Mouse (Mus musculus) midbrain, postnatal 0 days (tissue): Measurements from ENCODE around the gene Pom121l2. TPM values are rescaled to one million over a fixed set of nuclear protein-coding genes. Genes with fewer than 3 reads are reported as not detected.

ENCODE experiments used
- ATAC-seq: fragments of 200-750 bp; cut with Nextera tagmentation; 2 replicates; pipeline ENCODE4 v1.8.0; 2017; ENCODE audit warnings: moderate number of reproducible peaks, mild to moderate bottlenecking, moderate TSS enrichment, moderate library complexity; ENCODE audit not compliant: low FRiP score
- DNase-seq: peaks from one replicate; pipeline ENCODE4 v3.0.0-alpha.2; 2015; ENCODE audit warnings: low spot score
- H3K27ac ChIP-seq: fragments of 300-500 bp; sonication (generic); 2 replicates; pipeline ENCODE4 v1.5.1; 2014; ENCODE audit warnings: low read depth, mild to moderate bottlenecking, low read length, mixed read lengths
- H3K27me3 ChIP-seq: fragments of 300-500 bp; sonication (generic); 2 replicates; pipeline ENCODE4 v1.6.1; 2014; ENCODE audit warnings: low read length, control low read depth, mixed read lengths; ENCODE audit not compliant: insufficient read depth
- H3K36me3 ChIP-seq: fragments of 300-500 bp; sonication (generic); 2 replicates; pipeline ENCODE4 v1.6.1; 2014; ENCODE audit warnings: low read length, control low read depth, mixed read lengths; ENCODE audit not compliant: insufficient read depth
- H3K4me1 ChIP-seq: fragments of 300-500 bp; sonication (generic); 2 replicates; pipeline ENCODE4 v1.6.1; 2014; ENCODE audit warnings: mild to moderate bottlenecking, control low read depth, antibody characterized with exemption, low read length, mixed read lengths; ENCODE audit not compliant: insufficient read depth
- H3K4me2 ChIP-seq: fragments of 300-500 bp; sonication (generic); 2 replicates; pipeline ENCODE4 v1.6.1; 2014; ENCODE audit warnings: low read depth, mild to moderate bottlenecking, low read length, mixed read lengths; ENCODE audit not compliant: poor library complexity, severe bottlenecking
- H3K4me3 ChIP-seq: fragments of 300-500 bp; sonication (generic); 2 replicates; pipeline ENCODE4 v1.5.1; 2014; ENCODE audit warnings: low read depth, mild to moderate bottlenecking, low read length, moderate library complexity
- H3K9ac ChIP-seq: fragments of 300-500 bp; sonication (generic); replicated peaks from 2 replicates; pipeline ENCODE4 v1.6.1; 2014; ENCODE audit warnings: mild to moderate bottlenecking, low read length, moderate library complexity, mixed read lengths; ENCODE audit not compliant: poor library complexity, severe bottlenecking
- H3K9me3 ChIP-seq: fragments of 300-500 bp; sonication (generic); 2 replicates; pipeline ENCODE4 v1.6.1; 2016; ENCODE audit warnings: low read length, control low read depth
- CTCF ChIP-seq: IDR thresholded peaks from 2 replicates; pipeline ENCODE4 v1.5.1; 2016; ENCODE audit warnings: antibody characterized with exemption, mild to moderate bottlenecking
- WGBS: fragments of 180-500 bp; shearing (Covaris S2); extraction: QIAGEN DNeasy Blood & Tissue Kit; methylation state at CpG from one replicate; pipeline ENCODE4 v1.1.7; 2014; 5-methylcytosine and 5-hydroxymethylcytosine counted together
- polyA plus RNA-seq: library from polyadenylated mRNA; unstranded; fragments of >200 nt; fragmentation: Nextera tagmentation; extraction: Ambion mirVana; gene quantifications from 2 replicates; pipeline ENCODE4 v1.2.1, GENCODE M21; 2015
- total RNA-seq: library from RNA; depleted of rRNA; stranded (reverse); fragments of >200 nt; gene quantifications from 2 replicates; pipeline ENCODE4 v1.2.3, GENCODE M21; 2014

Pom121l2 gene
- total and polyA plus RNA-seq, 2 experiments from 2014 or later = 0.05 TPM; not detected in 1

DNA sequence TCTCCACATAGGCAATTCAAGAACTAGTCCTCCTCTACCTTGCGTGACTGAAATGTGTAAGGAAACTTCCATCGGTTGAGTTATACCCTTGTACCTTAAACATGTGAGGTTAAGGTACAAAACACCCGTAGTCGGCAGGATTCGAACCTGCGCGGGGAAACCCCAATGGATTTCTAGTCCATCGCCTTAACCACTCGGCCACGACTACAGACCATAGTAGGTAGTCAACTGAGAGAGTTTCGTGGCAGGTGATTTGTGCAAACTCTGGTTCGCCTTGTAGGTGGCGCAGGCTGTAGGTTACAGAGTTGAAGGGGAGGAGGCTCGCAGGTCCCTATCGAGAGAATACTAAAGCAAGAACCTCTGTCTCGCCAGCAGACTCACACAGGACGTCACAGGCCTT is 44.0 kb upstream of the Pom121l2 start:
- Histone ChIP-seq H3K27ac (no peak overlapping the region), H3K36me3 (no peaks in the 10 kb centered on the region), H3K4me1 (no peaks in the 10 kb centered on the region), H3K9me3 (no peaks in the 10 kb centered on the region), H3K4me3 (0 out of 2 replicates have a peak overlapping the region, but pooled peaks have one; percentile 3), H3K27me3 (peaks cover 2% of the 10 kb centered on the region; the same call in 1 of the 2 replicates), H3K4me2 (0 out of 2 replicates have a peak overlapping the region, but pooled peaks have one; percentile 0), H3K9ac (no peak overlapping the region)
- 7% methylated on average over 17 of the region's 17 CpGs for WGBS
- ATAC-seq (no peak), DNase-seq (peak; percentile 22)
- no peak for TF ChIP-seq CTCF

- H3K4me1 ChIP-seq = no peaks in the 10 kb centered on the region
- ATAC-seq (peak; percentile 59), DNase-seq (peak; percentile 95)
- H3K4me3 ChIP-seq = peak overlapping the region; percentile 45
- 0% methylated on average over 19 of the region's 19 CpGs for WGBS
- H3K9me3 ChIP-seq = no peaks in the 10 kb centered on the region
- H3K36me3 ChIP-seq = no peaks in the 10 kb centered on the region
- H3K4me2 ChIP-seq = peak overlapping the region; percentile 56
- no peak for TF ChIP-seq CTCF
- H3K27ac ChIP-seq = no peak overlapping the region
- peaks cover 2% of the 10 kb centered on the region; the same call in 1 of the 2 replicates for H3K27me3 ChIP-seq
- H3K9ac ChIP-seq = peak overlapping the region; percentile 36; the same call in 1 of the 2 replicates
These were observed 40.8 kb upstream of the Pom121l2 start for GRCm38 (mm10) chr13:21940213-21940612.

GRCm38 (mm10) chr13:21940811-21941321 is 40.1 kb upstream of the Pom121l2 start:
- peak; percentile 79 for DNase-seq
- WGBS = under 1% methylated on average over 16 of the region's 16 CpGs
- Histone ChIP-seq H3K4me2 (peak overlapping the region; percentile 56), H3K9me3 (no peaks in the 10 kb centered on the region), H3K27ac (no peak overlapping the region), H3K4me1 (no peaks in the 10 kb centered on the region), H3K4me3 (peak overlapping the region; percentile 45), H3K36me3 (no peaks in the 10 kb centered on the region), H3K9ac (peak overlapping the region; percentile 50), H3K27me3 (peaks cover 2% of the 10 kb centered on the region; the same call in 1 of the 2 replicates)
- no peak for TF ChIP-seq CTCF
- peak; percentile 60 for ATAC-seq

DNA sequence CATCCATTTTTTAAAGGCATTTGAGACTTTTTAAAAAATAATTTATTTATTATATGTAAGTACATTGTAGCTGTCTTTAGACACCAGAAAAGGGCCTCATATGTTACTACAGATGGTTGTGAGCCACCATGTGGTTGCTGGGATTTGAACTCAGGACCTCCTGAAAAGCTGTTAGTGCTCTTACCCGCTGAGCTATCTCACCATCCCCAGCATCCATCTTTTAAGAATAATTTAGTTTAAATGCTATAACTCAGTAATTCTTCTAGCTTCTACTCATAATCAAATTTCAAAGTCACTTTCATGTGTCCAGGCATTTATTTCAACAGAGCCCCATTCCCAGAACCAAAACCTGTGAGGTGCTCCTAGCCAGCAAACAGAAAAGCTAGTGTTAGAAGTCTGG is 37.4 kb upstream of the Pom121l2 start:
- no peak for TF ChIP-seq CTCF
- ATAC-seq (no peak), DNase-seq (no peak)
- no peak overlapping the region for H3K27ac ChIP-seq
- no peaks in the 10 kb centered on the region for H3K9me3 ChIP-seq
- H3K27me3 ChIP-seq = no peaks in the 10 kb centered on the region
- no peaks in the 10 kb centered on the region for H3K4me1 ChIP-seq
- no peak overlapping the region for H3K9ac ChIP-seq
- H3K4me2 ChIP-seq = no peak overlapping the region
- no peaks in the 10 kb centered on the region for H3K36me3 ChIP-seq
- WGBS = 70% methylated on average over 1 of the region's 1 CpGs
- H3K4me3 ChIP-seq = no peak overlapping the region

DNA sequence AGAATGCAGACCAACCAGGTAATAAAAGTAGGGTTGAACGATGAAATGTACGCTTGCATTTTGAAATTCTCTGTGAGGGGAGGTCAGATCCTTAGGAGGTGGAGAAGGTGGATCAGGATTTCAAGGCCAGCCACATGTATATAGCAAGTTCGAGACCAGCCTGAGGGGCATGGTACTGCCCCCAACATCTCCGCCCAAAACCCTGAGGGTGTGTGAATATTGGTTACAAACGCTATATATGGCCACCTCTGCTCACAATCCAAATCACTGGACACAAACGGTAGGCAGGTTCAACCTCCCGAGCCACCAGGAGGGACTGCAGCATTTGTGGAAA is 36.4 kb upstream of the Pom121l2 start:
- no peak for TF ChIP-seq CTCF
- Histone ChIP-seq H3K27me3 (no peaks in the 10 kb centered on the region), H3K9ac (peak overlapping the region; percentile 67), H3K9me3 (no peaks in the 10 kb centered on the region), H3K4me3 (peak overlapping the region; percentile 68), H3K36me3 (peaks cover 4% of the 10 kb centered on the region; the same call in 1 of the 2 replicates), H3K4me1 (no peaks in the 10 kb centered on the region), H3K4me2 (peak overlapping the region; percentile 77), H3K27ac (peak overlapping the region; percentile 70)
- 1% methylated on average over 7 of the region's 7 CpGs for WGBS
- peak; percentile 63 for ATAC-seq
- no peak for DNase-seq

DNA sequence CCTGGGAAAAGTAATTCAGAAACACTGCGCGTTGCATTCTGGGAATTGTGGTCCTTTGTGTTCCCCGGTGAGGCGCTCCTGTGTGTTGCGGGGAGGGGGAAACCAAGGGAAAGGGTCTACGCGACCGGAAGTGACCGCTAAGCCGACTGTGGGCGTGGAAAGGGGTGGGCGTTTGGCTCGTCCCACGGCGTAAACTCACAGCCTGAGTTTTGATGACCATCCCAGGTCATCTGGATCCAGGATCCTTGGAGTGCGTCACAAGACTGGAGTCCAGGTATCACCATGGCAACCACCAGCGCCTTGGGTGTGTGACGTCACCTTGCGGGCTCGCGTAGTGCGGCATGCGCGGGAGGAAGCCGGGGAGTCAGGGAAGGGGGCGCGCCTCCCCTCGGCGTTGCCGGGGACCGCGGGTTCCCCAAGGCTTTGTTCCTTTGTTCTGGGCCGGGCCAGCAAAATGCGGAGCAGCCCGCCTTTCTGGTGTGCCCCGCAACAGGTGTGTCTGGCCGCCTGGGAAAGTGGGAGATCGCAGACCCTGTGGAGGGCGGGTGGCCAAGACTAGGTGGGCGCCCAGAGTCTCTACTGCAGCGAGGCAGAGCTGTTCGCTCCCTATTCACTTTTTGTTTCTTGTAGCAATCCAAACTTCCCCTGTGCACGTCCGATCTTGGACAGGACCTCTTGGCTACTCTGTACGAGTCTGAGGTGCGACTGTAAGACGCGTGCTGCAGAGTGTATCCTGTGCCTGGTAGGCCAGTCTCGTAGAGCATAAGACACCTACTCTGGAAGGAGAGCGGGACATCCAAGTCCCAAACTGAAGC is 35.9 kb upstream of the Pom121l2 start, which contains the start of gene Zfp184:
TSS of gene Zfp184 (plus strand) at position 169 of the 815 bp plus-strand sequence.
- peak within 1 kb of the TSS; percentile 70 for H3K27ac ChIP-seq
- peak; percentile 98 for DNase-seq
- peak; percentile 93 for ATAC-seq

More for the DNA sequence above, 35.9 kb upstream of the Pom121l2 start, which contains the start of gene Zfp184:
- Histone ChIP-seq H3K36me3 (peaks cover 9% of the 10 kb centered on the region; the same call in 1 of the 2 replicates), H3K4me1 (no peaks in the 10 kb centered on the region), H3K4me2 (peak within 1 kb of the TSS; percentile 77), H3K27me3 (no peaks in the 10 kb centered on the region), H3K9ac (peak within 1 kb of the TSS; percentile 67), H3K4me3 (peak within 1 kb of the TSS; percentile 68), H3K9me3 (no peaks in the 10 kb centered on the region)
- WGBS = under 1% methylated on average over 50 of the region's 50 CpGs
- TF ChIP-seq CTCF = peak; percentile 53
